Mouse (Mus musculus) thymus, postnatal 4 days (tissue): ENCODE data around the gene Olfr901.
"Not testable (repeated sequence)": the region's sequence is repeated elsewhere in the genome, so short reads cannot be mapped to it uniquely, and the experiment has no call there.

Experiments used
- DNase-seq: peaks from one replicate; pipeline ENCODE4 v3.0.0; 2021

Olfr901 gene

DNA sequence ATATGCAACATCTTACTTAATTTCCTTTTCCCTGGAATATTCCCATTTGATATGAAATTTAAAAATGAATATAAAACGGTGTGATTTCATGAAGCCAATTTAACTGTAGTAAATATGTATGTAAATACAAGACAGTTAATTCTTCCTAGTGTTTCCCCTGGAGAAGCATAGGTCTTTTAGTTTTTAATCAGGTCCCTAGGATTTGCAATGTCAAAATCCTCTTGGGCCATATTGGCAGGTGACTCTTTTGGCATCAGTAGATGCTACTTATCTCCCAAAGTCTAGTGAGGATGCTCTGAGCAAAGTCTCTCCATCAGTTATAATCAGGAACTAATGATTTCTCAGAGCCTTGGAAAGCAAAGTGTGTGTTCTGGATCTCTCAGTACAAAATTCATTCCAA, at the start of gene Olfr901:
Gene Olfr901, plus strand, starts transcription at position 301 of the 400 bp plus-strand sequence.
- DNase-seq: no peak

DNA sequence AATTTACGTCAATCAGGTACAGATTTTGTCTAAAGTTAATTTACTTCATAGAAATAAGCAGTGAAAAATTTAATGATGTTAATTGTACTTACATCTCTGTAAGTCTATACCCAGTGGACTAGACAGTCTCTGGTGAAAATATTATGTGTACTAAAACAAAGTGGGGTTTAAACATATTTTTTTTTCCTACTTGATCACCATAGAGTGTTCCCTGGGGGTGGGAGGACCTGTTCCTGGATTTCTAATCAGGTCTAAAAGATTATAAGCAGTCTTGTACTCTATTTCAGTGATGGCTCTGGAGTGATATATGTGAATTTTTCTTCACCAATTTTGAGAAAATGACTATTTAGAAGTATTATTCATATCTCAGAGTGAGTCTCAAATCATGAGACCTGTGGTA, 27.9 kb upstream of the Olfr901 start, which contains the start of gene Olfr147:
Gene Olfr147, plus strand, starts transcription at position 301 of the 400 bp plus-strand sequence.
- DNase-seq: no peak

DNA sequence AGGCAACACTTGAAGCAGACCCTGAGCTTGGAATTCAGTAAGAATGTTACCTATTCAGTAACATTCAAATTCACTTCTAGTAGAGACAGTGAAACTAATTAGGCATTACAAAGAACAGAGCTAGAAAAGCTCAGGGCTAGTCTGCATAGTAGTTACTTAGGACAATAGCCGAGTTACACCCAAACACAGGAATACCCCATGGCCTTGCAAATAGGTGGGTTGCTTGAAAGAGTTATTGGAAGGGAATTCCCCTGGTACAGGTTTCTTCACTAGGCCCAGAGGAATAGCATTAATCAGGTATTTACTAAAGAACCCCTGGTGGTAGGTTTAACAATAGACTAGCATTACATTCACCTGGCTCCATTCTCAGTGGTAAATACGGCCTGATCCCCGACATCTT, 21.8 kb upstream of the Olfr901 start:
- DNase-seq: not testable (repeated sequence)

DNA sequence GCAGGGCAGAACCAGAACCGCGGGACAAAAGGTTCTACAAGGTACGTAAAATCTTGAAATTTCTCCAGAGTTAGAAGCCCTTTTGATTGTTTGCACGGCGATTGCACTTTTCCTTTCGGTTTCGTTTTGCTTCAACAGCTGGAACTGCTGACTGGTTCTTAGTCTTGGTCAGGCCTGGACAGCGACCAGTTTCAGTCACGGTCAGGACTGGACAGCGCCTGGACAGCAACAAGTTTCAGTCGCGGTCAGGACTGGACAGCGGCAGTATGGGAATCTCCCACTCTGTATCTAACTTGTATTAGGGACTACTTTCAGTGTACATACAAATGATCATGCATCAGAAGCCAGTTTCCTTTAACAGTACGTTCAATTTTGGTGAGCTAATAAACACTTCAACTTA, 15.8 kb upstream of the Olfr901 start:
- DNase-seq: not testable (repeated sequence)

DNA sequence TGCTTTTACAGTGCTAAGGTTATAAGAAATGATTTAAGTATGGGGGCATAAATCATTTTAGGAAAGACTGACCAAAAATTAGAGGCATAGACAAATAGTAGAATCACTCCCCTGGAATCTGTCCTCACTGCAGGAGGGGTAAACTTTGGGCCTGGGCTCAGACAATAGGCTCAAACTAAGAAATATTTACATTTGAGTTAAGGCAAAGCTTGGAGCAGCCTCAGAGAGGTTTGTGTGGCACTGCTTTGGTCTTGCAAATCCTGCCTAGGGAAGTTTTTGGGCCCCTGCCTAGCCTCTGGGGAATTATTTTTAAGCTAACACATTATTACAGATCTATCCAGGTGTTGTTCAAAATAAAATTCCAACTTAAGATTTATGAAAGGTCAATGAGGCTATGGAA, 5.5 kb upstream of the Olfr901 start:
- DNase-seq: no peak

DNA sequence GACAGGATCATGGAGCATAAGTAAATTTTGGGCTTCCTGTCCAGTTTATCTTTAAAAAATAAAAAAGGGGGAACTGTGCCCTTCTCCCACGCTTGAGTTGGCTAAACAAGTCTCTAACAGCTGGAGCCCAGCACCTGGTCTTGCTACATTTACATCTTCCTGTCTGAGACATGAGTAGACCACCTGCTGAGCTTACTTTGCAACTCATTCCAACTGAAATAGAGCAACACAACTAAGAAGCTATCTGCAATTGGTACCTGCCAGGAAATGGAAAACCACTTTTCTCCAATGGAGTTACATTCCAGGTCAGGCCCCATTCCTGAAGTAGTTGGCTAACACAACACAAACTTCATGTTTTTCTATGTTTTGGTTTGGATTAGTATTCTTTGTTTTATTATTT, 2.2 kb upstream of the Olfr901 start:
- no peak for DNase-seq

DNA sequence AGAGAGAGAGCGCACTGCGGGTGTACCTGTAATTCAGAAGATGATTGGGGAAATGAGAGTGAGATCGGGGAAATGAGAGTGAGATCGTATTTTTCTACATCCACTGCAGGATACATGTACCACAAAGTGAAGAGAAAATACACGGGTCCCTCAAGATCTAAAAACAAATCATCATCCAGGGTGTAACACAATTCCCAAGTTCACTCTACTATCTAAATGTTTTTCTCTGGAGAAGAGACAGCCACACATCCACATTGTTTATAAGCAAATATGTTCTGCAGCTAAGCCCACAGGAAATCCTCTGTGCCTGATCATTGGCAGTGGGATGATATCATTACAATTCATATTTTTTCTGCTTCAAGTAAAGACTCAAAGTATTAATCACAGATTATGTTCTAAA, 18.1 kb downstream of the Olfr901 start, which contains the start of gene Olfr902:
Gene Olfr902, plus strand, starts transcription at position 301 of the 400 bp plus-strand sequence.
- DNase-seq: no peak

DNA sequence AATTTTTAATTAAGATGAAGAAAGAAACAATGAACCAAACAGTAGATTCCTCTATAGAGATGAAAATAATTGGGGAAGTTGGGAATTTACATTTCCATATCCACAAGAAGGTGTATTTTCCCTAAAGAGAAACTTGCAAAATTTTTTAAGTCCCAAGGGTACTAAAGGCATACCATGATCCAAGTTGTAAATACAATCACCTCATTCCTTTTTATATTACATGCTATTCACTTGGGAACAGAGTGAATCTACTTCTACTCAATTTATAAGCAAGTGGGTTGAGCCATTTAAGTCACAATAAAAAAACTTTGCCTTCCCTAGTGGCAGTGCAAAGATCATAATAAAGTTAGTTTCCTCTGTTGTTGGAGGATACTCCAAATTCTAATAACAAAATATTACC, 33.6 kb downstream of the Olfr901 start, which contains the start of gene Olfr904:
Gene Olfr904, plus strand, starts transcription at position 301 of the 400 bp plus-strand sequence.
- DNase-seq: no peak

DNA sequence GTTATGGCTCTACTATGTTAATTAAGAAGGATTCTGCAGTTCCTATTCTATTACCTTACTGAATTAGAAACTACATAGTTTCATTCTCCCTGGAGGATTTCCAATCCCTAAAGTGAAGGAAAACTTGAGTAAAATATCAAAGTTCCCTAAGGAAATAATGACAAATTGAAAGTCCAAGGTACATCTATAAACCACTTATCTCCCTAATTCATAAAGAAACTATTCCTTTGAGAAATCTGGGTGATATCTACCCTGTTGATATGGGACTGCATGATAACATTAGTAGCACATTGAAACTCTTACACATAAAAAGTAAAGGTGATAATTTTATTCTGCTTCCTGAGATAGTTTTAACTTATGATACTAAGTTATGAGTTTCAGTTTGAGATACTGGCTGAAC, 41.6 kb downstream of the Olfr901 start, which contains the start of gene Olfr905:
Gene Olfr905, plus strand, starts transcription at position 301 of the 400 bp plus-strand sequence.
- no peak for DNase-seq
